Mouse (Mus musculus) kidney, embryonic 15.5 days (tissue): ENCODE results near the gene Tgfbi. TPM values are rescaled to one million over a fixed set of nuclear protein-coding genes. Genes with fewer than 3 reads are reported as not detected.
A peak's percentile ranks its signal among the peaks of the same experiment; 100 is the strongest.

ENCODE experiments used
- ATAC-seq: fragments of 200-750 bp; cut with Nextera tagmentation; replicated peaks from 2 replicates; pipeline ENCODE4 v1.8.0; 2017; ENCODE audit warnings: moderate TSS enrichment; ENCODE audit not compliant: low FRiP score
- H3K27ac ChIP-seq: fragments of 300-500 bp; sonication (generic); 2 replicates; pipeline ENCODE4 v1.5.1; 2015; ENCODE audit warnings: mild to moderate bottlenecking, inconsistent platforms
- H3K27me3 ChIP-seq: fragments of 300-500 bp; sonication (generic); 2 replicates; pipeline ENCODE4 v1.6.1; 2015; ENCODE audit warnings: inconsistent platforms
- H3K36me3 ChIP-seq: fragments of 300-500 bp; sonication (generic); 2 replicates; pipeline ENCODE4 v1.6.1; 2015; ENCODE audit warnings: inconsistent platforms
- H3K4me1 ChIP-seq: fragments of 300-500 bp; sonication (generic); 2 replicates; pipeline ENCODE4 v1.6.1; 2015; ENCODE audit warnings: inconsistent platforms
- H3K4me2 ChIP-seq: fragments of 300-500 bp; sonication (generic); 2 replicates; pipeline ENCODE4 v1.6.1; 2015; ENCODE audit warnings: moderate library complexity, mild to moderate bottlenecking, inconsistent platforms
- H3K4me3 ChIP-seq: fragments of 300-500 bp; sonication (generic); replicated peaks from 2 replicates; pipeline ENCODE4 v1.5.1; 2015; ENCODE audit warnings: mild to moderate bottlenecking, inconsistent platforms
- H3K9ac ChIP-seq: fragments of 300-500 bp; sonication (generic); 2 replicates; pipeline ENCODE4 v1.6.1; 2015; ENCODE audit warnings: mild to moderate bottlenecking, inconsistent platforms
- H3K9me3 ChIP-seq: fragments of 300-500 bp; sonication (generic); replicated peaks from 2 replicates; pipeline ENCODE4 v1.6.1; 2016; ENCODE audit warnings: inconsistent platforms
- WGBS: fragments of 180-500 bp; shearing (Covaris S2); methylation state at CpG from one replicate; pipeline ENCODE4 v1.1.7; 2015; ENCODE audit warnings: mixed read lengths; 5-methylcytosine and 5-hydroxymethylcytosine counted together
- polyA plus RNA-seq: library from polyadenylated mRNA; unstranded; fragments of >200 nt; fragmentation: Nextera tagmentation; extraction: Ambion mirVana; gene quantifications from 2 replicates; pipeline ENCODE4 v1.2.1, GENCODE M21; 2015

The Tgfbi gene
- 121 and 135 TPM in 2 replicates for polyA plus RNA-seq

DNA sequence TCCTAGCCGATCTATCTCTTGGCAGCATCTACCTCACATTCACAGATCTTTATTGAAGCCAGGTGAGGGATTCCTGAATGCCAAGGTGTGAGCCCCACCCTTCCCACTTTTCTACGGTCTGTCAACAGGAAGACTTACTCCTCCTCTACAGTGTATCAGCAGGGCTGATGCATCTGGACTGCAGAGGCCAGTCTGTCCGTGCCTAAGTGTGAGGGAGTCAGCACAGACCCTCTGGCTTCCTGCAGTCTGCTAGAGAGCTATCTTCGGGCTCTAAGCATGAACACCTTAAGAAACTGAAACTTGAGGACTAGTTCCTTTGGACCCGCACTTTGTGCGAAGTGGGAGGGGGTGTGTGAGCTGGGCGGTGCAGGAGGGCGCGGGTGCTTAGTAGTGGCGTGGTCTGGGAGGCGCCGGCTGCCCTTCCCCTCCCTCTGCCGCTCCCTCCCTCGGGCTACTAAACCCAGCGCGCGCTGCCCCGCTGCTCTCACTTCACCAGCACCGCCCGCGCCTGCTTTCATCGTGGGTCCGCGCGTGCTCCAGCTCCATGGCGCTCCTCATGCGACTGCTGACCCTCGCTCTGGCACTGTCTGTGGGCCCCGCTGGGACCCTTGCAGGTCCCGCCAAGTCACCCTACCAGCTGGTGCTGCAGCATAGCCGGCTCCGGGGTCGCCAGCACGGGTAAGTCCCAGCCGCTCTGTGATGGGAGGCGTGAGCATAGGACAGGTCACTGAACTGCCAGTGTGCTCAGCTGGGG, at the start of gene Tgfbi:
Gene Tgfbi, plus strand, starts transcription at position 421 of the 754 bp plus-strand sequence.
- 2% methylated on average over 36 of the region's 36 CpGs for WGBS
- ATAC-seq: peak; percentile 70
- peaks cover 83% of the 10 kb centered on the region for H3K4me1 ChIP-seq
- peak within 1 kb of the TSS; percentile 97 for H3K4me2 ChIP-seq
- peak within 1 kb of the TSS; percentile 75 for H3K9ac ChIP-seq
- no peaks in the 10 kb centered on the region for H3K36me3 ChIP-seq
- H3K27me3 ChIP-seq: peaks cover 24% of the 10 kb centered on the region; the same call in 1 of the 2 replicates
- peak within 1 kb of the TSS; percentile 49 for H3K27ac ChIP-seq
- peak within 1 kb of the TSS; percentile 63 for H3K4me3 ChIP-seq
- H3K9me3 ChIP-seq: no peaks in the 10 kb centered on the region

DNA sequence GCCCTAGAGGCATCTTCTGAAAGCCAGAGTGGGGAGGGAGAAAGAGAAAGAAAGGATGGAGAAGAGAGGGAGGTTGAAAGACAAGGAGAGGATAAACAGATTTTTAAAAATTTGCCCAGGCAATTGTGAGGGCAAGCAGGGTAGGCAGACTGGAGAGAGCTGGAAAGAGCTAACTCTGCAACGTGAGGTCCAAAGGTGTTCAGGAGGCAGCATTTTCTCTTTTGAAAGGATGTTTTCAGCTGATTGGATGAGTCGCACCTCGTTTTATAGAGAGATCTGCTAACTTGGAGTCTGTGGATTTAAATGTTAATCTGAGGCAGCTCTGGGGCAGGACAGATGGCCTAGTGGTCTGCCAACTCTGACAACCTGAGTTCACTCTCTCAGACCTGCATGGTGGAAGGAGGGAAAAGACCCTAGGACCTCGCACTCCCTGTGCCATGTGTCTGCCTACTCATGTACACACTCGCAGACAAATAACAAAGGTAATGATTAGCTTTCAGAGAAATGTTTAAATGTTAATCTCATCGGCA, 49.4 kb upstream of the Tgfbi start:
- WGBS: 74% methylated on average over 6 of the region's 6 CpGs
- no peak for ATAC-seq

DNA sequence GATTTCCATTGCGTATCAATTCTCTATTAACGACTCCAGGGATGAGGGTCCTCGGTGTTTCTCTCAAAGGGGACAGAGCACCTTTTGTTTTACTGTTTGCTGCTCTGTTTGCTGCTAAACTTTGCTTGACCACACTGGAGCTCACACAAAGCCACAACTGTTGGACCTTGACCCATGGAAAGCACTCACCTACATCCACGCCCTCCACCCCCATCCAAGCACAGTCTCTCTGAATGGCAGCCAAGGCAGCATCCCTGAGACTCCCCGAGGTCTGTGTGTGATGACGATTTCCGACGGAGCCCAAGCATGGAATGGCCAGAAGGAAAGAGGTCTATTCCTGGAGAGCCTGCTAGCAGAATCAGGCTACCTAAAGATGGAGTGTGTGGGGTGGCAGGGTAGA, 48.2 kb upstream of the Tgfbi start:
- no peak for ATAC-seq
- Histone ChIP-seq H3K36me3 (no peaks in the 10 kb centered on the region), H3K4me1 (peaks cover 15% of the 10 kb centered on the region; the same call in 1 of the 2 replicates), H3K9me3 (no peaks in the 10 kb centered on the region), H3K4me3 (no peak overlapping the region), H3K4me2 (no peak overlapping the region), H3K27me3 (no peaks in the 10 kb centered on the region), H3K27ac (0 out of 2 replicates have a peak overlapping the region, but pooled peaks have one; percentile 2), H3K9ac (no peak overlapping the region)
- WGBS: 67% methylated on average over 8 of the region's 8 CpGs

More for the DNA sequence above, 49.4 kb upstream of the Tgfbi start:
- H3K4me1 ChIP-seq: peaks cover 15% of the 10 kb centered on the region; the same call in 1 of the 2 replicates
- H3K27me3 ChIP-seq: no peaks in the 10 kb centered on the region
- no peak overlapping the region for H3K27ac ChIP-seq
- no peak overlapping the region for H3K4me3 ChIP-seq
- H3K36me3 ChIP-seq: no peaks in the 10 kb centered on the region
- no peak overlapping the region for H3K9ac ChIP-seq
- no peak overlapping the region for H3K4me2 ChIP-seq
- no peaks in the 10 kb centered on the region for H3K9me3 ChIP-seq

DNA sequence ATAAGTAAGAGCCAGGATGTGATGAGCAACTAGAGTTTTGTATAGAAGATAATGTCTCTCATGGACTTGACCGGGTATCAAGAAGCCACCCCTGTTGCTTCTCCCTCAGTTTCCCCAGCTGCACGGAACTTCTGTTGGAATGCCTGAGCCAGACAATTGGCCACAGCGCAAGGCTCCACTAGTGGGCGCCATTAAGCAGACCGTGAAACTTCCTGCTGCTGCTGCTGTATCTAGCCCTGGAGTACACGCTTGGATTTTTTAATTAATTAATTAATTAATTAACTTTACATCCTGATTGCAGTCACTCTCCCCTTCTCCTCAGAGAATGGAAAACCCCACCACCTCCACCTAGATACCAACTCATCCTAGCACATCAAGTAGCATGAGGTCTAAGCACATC, 46.2 kb upstream of the Tgfbi start:
- WGBS: 39% methylated on average over 6 of the region's 6 CpGs
- H3K4me3 ChIP-seq: no peak overlapping the region

DNA sequence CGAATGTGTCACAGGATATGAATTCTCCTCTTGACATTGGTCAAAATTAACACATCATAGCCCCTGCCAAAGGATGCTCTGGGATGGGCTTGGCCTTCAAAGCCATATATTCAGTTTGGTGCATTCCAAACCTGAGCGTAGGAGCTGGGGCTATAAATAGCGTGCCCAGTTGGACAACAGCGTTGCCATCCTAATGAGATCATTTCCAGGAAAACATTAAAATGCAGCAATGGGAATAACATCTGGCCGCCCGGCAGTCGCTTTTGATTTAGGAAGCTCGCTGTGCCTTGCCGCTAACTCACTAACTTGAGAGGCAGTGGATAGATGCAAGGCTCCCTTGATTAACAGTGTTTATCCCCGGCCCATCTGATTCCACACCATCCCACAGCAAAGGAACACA, 43.0 kb upstream of the Tgfbi start:
- no peak for ATAC-seq
- H3K4me3 ChIP-seq: no peak overlapping the region
- H3K27ac ChIP-seq: no peak overlapping the region
- H3K36me3 ChIP-seq: no peaks in the 10 kb centered on the region
- H3K4me1 ChIP-seq: peaks cover 6% of the 10 kb centered on the region; the same call in 1 of the 2 replicates
- H3K27me3 ChIP-seq: no peaks in the 10 kb centered on the region
- WGBS: 39% methylated on average over 10 of the region's 10 CpGs
- no peak overlapping the region for H3K9ac ChIP-seq
- H3K4me2 ChIP-seq: no peak overlapping the region
- no peaks in the 10 kb centered on the region for H3K9me3 ChIP-seq

More for the DNA sequence above, 46.2 kb upstream of the Tgfbi start:
- Histone ChIP-seq H3K9ac (no peak overlapping the region), H3K27me3 (no peaks in the 10 kb centered on the region), H3K4me2 (no peak overlapping the region), H3K9me3 (no peaks in the 10 kb centered on the region), H3K36me3 (no peaks in the 10 kb centered on the region), H3K4me1 (peaks cover 19% of the 10 kb centered on the region), H3K27ac (no peak overlapping the region)
- ATAC-seq: no peak

DNA sequence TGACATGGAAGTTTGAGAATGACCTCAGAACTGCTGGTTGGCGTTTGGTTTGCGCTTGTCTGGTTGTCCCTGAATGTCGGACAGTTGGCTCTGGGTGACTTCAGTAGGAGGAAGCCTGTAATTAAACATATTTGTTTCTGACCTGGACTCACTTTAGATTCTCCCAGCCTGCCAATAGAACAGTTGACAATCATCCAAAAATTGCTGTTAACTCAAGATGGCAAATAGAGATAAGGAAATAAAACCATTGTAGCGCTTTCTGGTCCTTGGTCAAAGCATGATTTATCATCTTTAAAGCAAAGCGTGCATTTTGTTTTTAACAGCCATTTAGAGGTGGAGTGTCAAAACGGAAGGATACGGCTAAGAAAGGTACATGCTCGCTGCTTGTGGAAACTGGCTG, 37.7 kb upstream of the Tgfbi start:
- Histone ChIP-seq H3K9me3 (no peaks in the 10 kb centered on the region), H3K27me3 (no peaks in the 10 kb centered on the region), H3K9ac (no peak overlapping the region), H3K4me2 (no peak overlapping the region), H3K27ac (no peak overlapping the region), H3K36me3 (no peaks in the 10 kb centered on the region), H3K4me3 (no peak overlapping the region), H3K4me1 (peaks cover 19% of the 10 kb centered on the region)
- WGBS: 64% methylated on average over 8 of the region's 8 CpGs
- ATAC-seq: no peak

DNA sequence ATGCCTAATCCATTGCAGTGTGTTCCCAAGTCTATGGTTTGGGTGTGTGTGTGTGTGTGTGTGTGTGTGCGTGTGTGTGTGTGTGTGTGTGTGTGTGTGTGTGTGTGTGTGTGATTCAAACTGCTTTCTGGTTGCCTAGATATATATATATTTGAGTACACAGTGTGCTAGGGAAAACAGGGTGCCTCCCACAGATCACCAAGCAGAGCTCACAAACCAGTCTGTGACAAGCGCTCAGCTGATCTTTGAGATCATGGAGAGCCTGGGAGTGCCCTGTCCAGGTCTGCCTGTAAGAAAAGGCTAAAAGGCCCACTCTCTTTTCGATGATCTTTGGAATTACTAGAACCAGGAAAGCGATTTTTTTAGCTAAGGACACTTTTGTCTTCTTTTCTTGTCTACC, 34.2 kb upstream of the Tgfbi start:
- Histone ChIP-seq H3K27ac (0 out of 2 replicates have a peak overlapping the region, but pooled peaks have one; percentile 82), H3K4me2 (no peak overlapping the region), H3K9ac (no peak overlapping the region), H3K36me3 (no peaks in the 10 kb centered on the region), H3K27me3 (no peaks in the 10 kb centered on the region), H3K9me3 (no peaks in the 10 kb centered on the region), H3K4me3 (no peak overlapping the region), H3K4me1 (peaks cover 20% of the 10 kb centered on the region)
- no peak for ATAC-seq
- 70% methylated on average over 4 of the region's 4 CpGs for WGBS

DNA sequence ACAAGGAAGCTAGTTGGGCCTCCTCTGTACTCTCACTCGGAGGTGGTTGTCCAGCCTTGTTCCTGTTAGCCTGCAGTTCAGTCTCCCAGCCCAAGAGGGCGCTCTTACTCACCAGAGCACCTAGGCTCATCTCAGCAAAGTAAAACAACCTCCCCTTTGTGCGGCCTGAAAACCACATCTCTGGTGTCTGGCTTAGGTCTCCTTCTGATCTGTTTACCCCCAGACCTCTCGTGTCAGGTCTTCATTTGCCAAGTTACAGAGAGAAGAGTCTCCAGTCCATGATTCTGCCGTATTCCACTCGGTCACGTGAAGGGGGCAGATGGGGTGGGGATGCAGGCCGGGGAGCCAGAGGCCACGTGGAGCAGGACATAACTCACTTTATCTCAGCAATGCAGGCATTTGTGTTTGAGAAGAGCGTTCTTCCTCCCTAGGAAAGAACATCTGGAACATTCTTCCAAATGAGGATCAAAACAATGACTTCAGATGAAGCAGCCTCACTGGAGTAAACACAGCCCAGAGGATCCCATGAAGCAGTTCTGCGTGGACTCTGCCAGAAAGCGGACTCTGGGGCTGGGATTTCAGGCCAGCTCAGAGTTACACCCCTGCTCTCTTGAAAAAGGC, 33.5 kb upstream of the Tgfbi start:
- peak overlapping the region; percentile 82 for H3K27ac ChIP-seq
- no peak overlapping the region for H3K9ac ChIP-seq
- no peak overlapping the region for H3K4me2 ChIP-seq
- H3K9me3 ChIP-seq: no peaks in the 10 kb centered on the region
- no peaks in the 10 kb centered on the region for H3K36me3 ChIP-seq
- WGBS: 37% methylated on average over 12 of the region's 12 CpGs
- no peaks in the 10 kb centered on the region for H3K27me3 ChIP-seq
- peaks cover 27% of the 10 kb centered on the region for H3K4me1 ChIP-seq
- H3K4me3 ChIP-seq: no peak overlapping the region
- ATAC-seq: peak; percentile 27; the same call in 1 of the 2 replicates

DNA sequence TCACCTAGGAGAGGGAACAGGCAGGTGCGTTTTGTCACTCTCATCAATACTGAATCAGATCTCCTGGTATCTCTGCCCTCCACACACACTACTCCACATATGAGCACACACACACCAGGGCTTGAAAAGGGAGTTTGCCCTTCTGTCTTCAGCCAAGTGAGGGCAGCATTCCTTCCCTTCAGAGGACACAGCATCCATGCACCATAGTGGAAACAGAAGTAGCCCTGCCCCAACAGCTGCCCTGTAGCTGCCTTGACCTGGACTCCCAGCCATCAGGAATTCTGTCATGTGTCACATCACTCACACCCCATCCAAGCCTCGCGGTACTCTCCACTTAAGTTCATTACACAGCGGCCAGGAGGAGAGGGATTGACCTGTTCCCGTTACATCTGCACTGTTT, 31.2 kb upstream of the Tgfbi start:
- WGBS: 66% methylated on average over 5 of the region's 5 CpGs
- H3K4me2 ChIP-seq: no peak overlapping the region
- H3K36me3 ChIP-seq: no peaks in the 10 kb centered on the region
- H3K27ac ChIP-seq: 0 out of 2 replicates have a peak overlapping the region, but pooled peaks have one; percentile 22
- H3K4me3 ChIP-seq: no peak overlapping the region
- H3K9me3 ChIP-seq: no peaks in the 10 kb centered on the region
- H3K27me3 ChIP-seq: no peaks in the 10 kb centered on the region
- ATAC-seq: no peak
- H3K9ac ChIP-seq: no peak overlapping the region
- H3K4me1 ChIP-seq: peaks cover 41% of the 10 kb centered on the region

DNA sequence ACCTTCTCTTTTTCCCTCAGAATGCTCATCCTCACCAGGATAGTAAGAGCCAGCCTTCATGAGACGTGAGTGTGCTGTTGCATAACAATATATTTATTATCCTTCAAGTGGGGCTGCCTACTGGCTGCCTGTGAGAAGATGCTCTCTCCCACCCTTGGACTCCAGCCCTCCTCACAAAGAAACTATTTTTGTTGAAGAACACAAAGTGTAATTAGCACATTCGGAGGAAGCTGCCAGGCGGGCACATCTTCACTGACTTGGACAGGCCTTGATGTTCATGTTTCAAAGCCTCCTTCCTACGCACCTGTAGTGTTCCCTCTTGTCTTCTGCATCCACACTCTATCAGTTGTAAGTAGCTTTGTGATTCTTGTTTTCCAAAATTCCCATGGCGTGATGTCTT, 28.9 kb upstream of the Tgfbi start:
- no peaks in the 10 kb centered on the region for H3K9me3 ChIP-seq
- no peaks in the 10 kb centered on the region for H3K36me3 ChIP-seq
- ATAC-seq: no peak
- peaks cover 54% of the 10 kb centered on the region for H3K4me1 ChIP-seq
- 78% methylated on average over 5 of the region's 5 CpGs for WGBS
- no peaks in the 10 kb centered on the region for H3K27me3 ChIP-seq
- no peak overlapping the region for H3K4me3 ChIP-seq
- no peak overlapping the region for H3K4me2 ChIP-seq
- H3K9ac ChIP-seq: no peak overlapping the region
- peak overlapping the region; percentile 96 for H3K27ac ChIP-seq

DNA sequence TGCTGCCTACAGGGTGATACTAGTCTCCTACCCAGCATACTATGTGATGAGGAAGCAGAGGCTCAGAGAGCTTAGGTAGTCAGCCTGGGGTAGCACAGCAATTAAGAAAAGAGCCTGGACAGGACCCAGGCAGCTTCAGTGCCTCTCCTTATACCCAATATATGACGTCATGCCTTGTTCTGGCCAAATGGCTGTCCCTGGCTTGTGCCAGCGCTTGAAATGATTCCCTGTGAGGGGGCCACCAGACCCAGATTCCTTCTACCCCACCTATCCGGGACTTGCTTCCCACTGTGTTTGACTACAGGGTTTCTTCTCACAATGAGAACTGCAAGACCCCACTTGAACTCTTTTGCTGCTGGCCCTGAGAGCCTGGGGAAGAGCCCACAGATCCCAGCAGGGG, 27.8 kb upstream of the Tgfbi start:
- Histone ChIP-seq H3K27ac (peak overlapping the region; percentile 96), H3K9me3 (no peaks in the 10 kb centered on the region), H3K9ac (no peak overlapping the region), H3K27me3 (no peaks in the 10 kb centered on the region), H3K4me1 (peaks cover 52% of the 10 kb centered on the region), H3K36me3 (no peaks in the 10 kb centered on the region), H3K4me3 (no peak overlapping the region), H3K4me2 (no peak overlapping the region)
- 9% methylated on average over 3 of the region's 3 CpGs for WGBS
- ATAC-seq: peak; percentile 17; the same call in 1 of the 2 replicates

DNA sequence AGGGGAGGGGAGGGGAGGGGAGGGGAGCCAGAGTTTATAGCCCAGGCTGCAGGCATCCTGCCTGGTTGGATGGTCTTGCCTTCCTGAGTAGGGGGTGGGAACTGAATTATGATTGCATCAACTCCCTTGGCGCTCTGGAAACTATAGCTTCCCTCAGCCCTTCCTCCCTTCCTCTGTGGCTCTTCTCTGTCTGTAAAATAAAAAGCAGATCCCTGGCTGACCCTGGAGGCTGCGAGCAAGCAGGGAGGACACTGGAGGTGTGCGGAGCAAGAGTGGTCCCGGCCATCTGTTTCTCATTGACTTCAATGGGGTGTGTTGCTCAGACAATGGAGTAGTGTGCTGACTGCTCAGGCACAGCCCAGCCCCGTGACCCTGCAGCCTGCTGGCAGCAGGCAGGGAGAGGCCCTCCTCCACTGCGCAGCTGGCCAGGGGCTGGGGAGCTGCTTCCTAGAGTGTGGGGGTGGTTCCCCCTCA, 27.3 kb upstream of the Tgfbi start:
- H3K4me1 ChIP-seq: peaks cover 52% of the 10 kb centered on the region
- peak; percentile 97 for ATAC-seq
- peak overlapping the region; percentile 50 for H3K4me2 ChIP-seq
- no peaks in the 10 kb centered on the region for H3K27me3 ChIP-seq
- no peak overlapping the region for H3K9ac ChIP-seq
- H3K4me3 ChIP-seq: no peak overlapping the region
- H3K27ac ChIP-seq: peak overlapping the region; percentile 96
- WGBS: 0% methylated on average over 6 of the region's 6 CpGs
- no peaks in the 10 kb centered on the region for H3K9me3 ChIP-seq
- no peaks in the 10 kb centered on the region for H3K36me3 ChIP-seq
